Mouse (Mus musculus) stomach, embryonic 15.5 days (tissue): ENCODE results near the gene Olfr984. TPM values are rescaled to one million over a fixed set of nuclear protein-coding genes. Genes with fewer than 3 reads are reported as not detected.

Source experiments
- ATAC-seq: fragments of 200-750 bp; cut with Nextera tagmentation; 2 replicates; pipeline ENCODE4 v1.8.0; 2017; ENCODE audit warnings: low read depth, moderate number of reproducible peaks, moderate TSS enrichment; ENCODE audit not compliant: insufficient read depth, low FRiP score
- H3K27ac ChIP-seq: fragments of 300-500 bp; sonication (generic); 2 replicates; pipeline ENCODE4 v1.5.1; 2015; ENCODE audit warnings: mild to moderate bottlenecking, inconsistent platforms
- H3K27me3 ChIP-seq: fragments of 300-500 bp; sonication (generic); replicated peaks from 2 replicates; pipeline ENCODE4 v1.6.1; 2015; ENCODE audit warnings: inconsistent platforms
- H3K36me3 ChIP-seq: fragments of 300-500 bp; sonication (generic); 2 replicates; pipeline ENCODE4 v1.6.1; 2015; ENCODE audit warnings: inconsistent platforms
- H3K4me1 ChIP-seq: fragments of 300-500 bp; sonication (generic); 2 replicates; pipeline ENCODE4 v1.6.1; 2015; ENCODE audit warnings: inconsistent platforms
- H3K4me2 ChIP-seq: fragments of 300-500 bp; sonication (generic); 2 replicates; pipeline ENCODE4 v1.6.1; 2015; ENCODE audit warnings: mild to moderate bottlenecking, inconsistent platforms
- H3K4me3 ChIP-seq: fragments of 300-500 bp; sonication (generic); replicated peaks from 2 replicates; pipeline ENCODE4 v1.5.1; 2015; ENCODE audit warnings: inconsistent platforms
- H3K9ac ChIP-seq: fragments of 300-500 bp; sonication (generic); 2 replicates; pipeline ENCODE4 v1.6.1; 2015; ENCODE audit warnings: inconsistent platforms
- H3K9me3 ChIP-seq: fragments of 300-500 bp; sonication (generic); 2 replicates; pipeline ENCODE4 v1.6.1; 2016; ENCODE audit warnings: inconsistent platforms
- WGBS: fragments of 180-500 bp; shearing (Covaris S2); methylation state at CpG from one replicate; pipeline ENCODE4 v1.1.7; 2015; 5-methylcytosine and 5-hydroxymethylcytosine counted together
- polyA plus RNA-seq: library from polyadenylated mRNA; unstranded; fragments of >200 nt; fragmentation: Nextera tagmentation; extraction: Ambion mirVana; gene quantifications from 2 replicates; pipeline ENCODE4 v1.2.1, GENCODE M21; 2015

Gene Olfr984
- polyA plus RNA-seq, 1 experiment from 2014 or later = not detected

GRCm38 (mm10) chr9:40050138-40050537 is 63.9 kb downstream of the Olfr984 start:
- H3K36me3 ChIP-seq = no peaks in the 10 kb centered on the region
- no peak for ATAC-seq
- no peak overlapping the region for H3K27ac ChIP-seq
- WGBS = 91% methylated on average over 19 of the region's 19 CpGs
- no peaks in the 10 kb centered on the region for H3K9me3 ChIP-seq
- H3K4me3 ChIP-seq = no peak overlapping the region
- no peak overlapping the region for H3K4me2 ChIP-seq
- H3K27me3 ChIP-seq = no peaks in the 10 kb centered on the region
- H3K9ac ChIP-seq = no peak overlapping the region
- no peaks in the 10 kb centered on the region for H3K4me1 ChIP-seq

Other genes with a start within 250 kb of the Olfr984 start
- gene Olfr972, start 247.8 kb downstream of the Olfr984 start, polyA plus RNA-seq = not detected in 2 replicates
- gene Olfr229, start 206.9 kb downstream of the Olfr984 start, polyA plus RNA-seq = not detected in 2 replicates
- gene Olfr974, start 176.7 kb downstream of the Olfr984 start, polyA plus RNA-seq = not detected in 2 replicates
- gene Olfr975, start 162.2 kb downstream of the Olfr984 start, polyA plus RNA-seq = 0.04 TPM in 1 of 2 replicates, not detected in the other
- not detected in 2 replicates for gene Olfr976, start 153.1 kb downstream of the Olfr984 start, polyA plus RNA-seq
- gene Olfr978, start 122.1 kb downstream of the Olfr984 start, polyA plus RNA-seq = not detected in 2 replicates
- not detected in 2 replicates for gene Olfr979, start 110.7 kb downstream of the Olfr984 start, polyA plus RNA-seq
- not detected in 2 replicates for gene Olfr980, start 104.6 kb downstream of the Olfr984 start, polyA plus RNA-seq
- gene Olfr981, start 92.7 kb downstream of the Olfr984 start, polyA plus RNA-seq = not detected in 2 replicates
- not detected in 2 replicates for gene Olfr982, start 40.4 kb downstream of the Olfr984 start, polyA plus RNA-seq
- gene Olfr983, start 20.6 kb downstream of the Olfr984 start, polyA plus RNA-seq = not detected in 2 replicates
- not detected in 2 replicates for gene Olfr985, start 16.0 kb upstream of the Olfr984 start, polyA plus RNA-seq
- gene Tmem225, start 33.9 kb upstream of the Olfr984 start, polyA plus RNA-seq = not detected in 2 replicates
- not detected in 2 replicates for gene Olfr986, start 66.7 kb upstream of the Olfr984 start, polyA plus RNA-seq
- 4.2 and 4.7 TPM in 2 replicates for gene Zfp202, start 78.1 kb upstream of the Olfr984 start, polyA plus RNA-seq
- gene Scn3b, start 155.0 kb upstream of the Olfr984 start, polyA plus RNA-seq = 5.2 and 6.1 TPM in 2 replicates